Mouse (Mus musculus): ENCODE data around the gene Dnah5. TPM values are rescaled to one million over a fixed set of nuclear protein-coding genes. Genes with fewer than 3 reads are reported as not detected.

Gene Dnah5
- polyA plus RNA-seq, 1 experiment from 2014 or later: 0.20 TPM

DNA sequence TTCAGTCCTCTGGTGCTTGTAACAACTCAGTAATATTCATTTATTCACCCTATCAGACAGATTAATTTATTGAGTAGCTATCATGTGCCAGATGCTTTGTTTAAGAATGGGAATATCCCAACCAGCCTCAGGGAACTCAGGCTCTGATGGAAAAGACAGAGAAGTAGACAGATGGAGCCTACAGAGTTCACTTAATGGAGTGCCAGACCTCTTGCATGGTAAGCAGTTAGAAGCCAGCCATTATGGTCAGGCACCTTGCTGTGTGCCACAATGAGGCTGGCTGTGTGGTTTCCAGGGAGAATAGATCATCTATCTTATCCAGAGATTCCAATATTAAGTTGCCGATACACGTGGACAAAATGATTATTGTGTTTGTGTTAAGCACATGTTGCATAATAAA, 104.3 kb downstream of the Dnah5 start:
- H3K36me3 ChIP-seq: no peaks in the 10 kb centered on the region

GRCm38 (mm10) chr15:28310516-28310915, 107.0 kb downstream of the Dnah5 start:
- no peak overlapping the region for H3K4me2 ChIP-seq
- H3K27me3 ChIP-seq: no peaks in the 10 kb centered on the region
- H3K27ac ChIP-seq: no peak overlapping the region
- no peak for ATAC-seq (ENCODE audit: borderline replicate concordance, extremely low read depth, low FRiP score, low TSS enrichment)
- 58% methylated on average over 4 of the region's 4 CpGs for WGBS
- H3K9ac ChIP-seq: no peak overlapping the region
- H3K36me3 ChIP-seq: no peaks in the 10 kb centered on the region
- no peaks in the 10 kb centered on the region for H3K9me3 ChIP-seq
- H3K4me1 ChIP-seq: no peaks in the 10 kb centered on the region
- no peak overlapping the region for H3K4me3 ChIP-seq

More for the DNA sequence above, 104.3 kb downstream of the Dnah5 start:
- H3K4me3 ChIP-seq: no peak overlapping the region
- H3K9me3 ChIP-seq: no peaks in the 10 kb centered on the region
- H3K27ac ChIP-seq: no peak overlapping the region
- H3K4me1 ChIP-seq: no peaks in the 10 kb centered on the region
- H3K9ac ChIP-seq: no peak overlapping the region
- 82% methylated on average over 2 of the region's 2 CpGs for whole genome bisulfite sequencing
- no peaks in the 10 kb centered on the region for H3K27me3 ChIP-seq
- ATAC-seq (ENCODE audit: borderline replicate concordance, extremely low read depth, low FRiP score, low TSS enrichment): no peak
- H3K4me2 ChIP-seq: no peak overlapping the region

DNA sequence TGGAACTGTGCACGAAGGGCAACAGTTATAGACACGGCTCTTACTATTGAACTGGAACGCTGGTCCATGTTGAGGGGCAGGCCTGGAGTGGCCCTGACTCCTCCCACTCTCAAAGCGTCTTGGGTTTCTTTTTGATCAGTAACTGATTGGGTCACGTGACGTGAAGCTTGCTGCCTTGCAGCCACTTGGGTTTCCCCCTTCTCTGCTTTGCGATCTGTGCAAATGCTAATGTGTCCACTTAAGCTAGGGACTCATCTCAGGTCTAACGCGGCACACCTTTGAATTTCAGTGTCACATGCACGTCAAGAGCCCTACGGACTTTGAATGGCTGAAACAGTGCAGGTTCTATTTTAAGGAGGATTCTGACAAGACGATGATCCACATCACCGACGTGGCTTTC, 109.9 kb downstream of the Dnah5 start:
- no peak overlapping the region for H3K4me2 ChIP-seq
- H3K27me3 ChIP-seq: no peaks in the 10 kb centered on the region
- H3K9me3 ChIP-seq: no peaks in the 10 kb centered on the region
- no peak overlapping the region for H3K4me3 ChIP-seq
- no peak for ATAC-seq (ENCODE audit: borderline replicate concordance, extremely low read depth, low FRiP score, low TSS enrichment)
- H3K36me3 ChIP-seq: no peaks in the 10 kb centered on the region
- WGBS: 63% methylated on average over 14 of the region's 14 CpGs
- H3K27ac ChIP-seq: no peak overlapping the region
- no peaks in the 10 kb centered on the region for H3K4me1 ChIP-seq
- no peak overlapping the region for H3K9ac ChIP-seq

GRCm38 (mm10) chr15:28315812-28316528, 112.4 kb downstream of the Dnah5 start:
- Histone ChIP-seq H3K36me3 (no peaks in the 10 kb centered on the region), H3K27ac (no peak overlapping the region), H3K9ac (no peak overlapping the region), H3K9me3 (no peaks in the 10 kb centered on the region), H3K4me2 (no peak overlapping the region), H3K4me3 (no peak overlapping the region), H3K27me3 (no peaks in the 10 kb centered on the region), H3K4me1 (no peaks in the 10 kb centered on the region)
- no peak for ATAC-seq (ENCODE audit: borderline replicate concordance, extremely low read depth, low FRiP score, low TSS enrichment)
- WGBS: 23% methylated on average over 6 of the region's 6 CpGs

GRCm38 (mm10) chr15:28322533-28322932, 119.0 kb downstream of the Dnah5 start:
- 81% methylated on average over 7 of the region's 7 CpGs for WGBS
- no peak overlapping the region for H3K4me3 ChIP-seq
- no peaks in the 10 kb centered on the region for H3K9me3 ChIP-seq
- ATAC-seq (ENCODE audit: borderline replicate concordance, extremely low read depth, low FRiP score, low TSS enrichment): no peak
- no peaks in the 10 kb centered on the region for H3K27me3 ChIP-seq
- H3K4me1 ChIP-seq: no peaks in the 10 kb centered on the region
- H3K36me3 ChIP-seq: no peaks in the 10 kb centered on the region
- no peak overlapping the region for H3K27ac ChIP-seq
- no peak overlapping the region for H3K4me2 ChIP-seq
- no peak overlapping the region for H3K9ac ChIP-seq

- no peak overlapping the region for H3K9ac ChIP-seq
- no peak overlapping the region for H3K27ac ChIP-seq
- no peaks in the 10 kb centered on the region for H3K9me3 ChIP-seq
- no peaks in the 10 kb centered on the region for H3K4me1 ChIP-seq
- H3K4me3 ChIP-seq: no peak overlapping the region
- WGBS: 54% methylated on average over 7 of the region's 7 CpGs
- H3K27me3 ChIP-seq: no peaks in the 10 kb centered on the region
- H3K36me3 ChIP-seq: no peaks in the 10 kb centered on the region
- no peak overlapping the region for H3K4me2 ChIP-seq
- ATAC-seq (ENCODE audit: borderline replicate concordance, extremely low read depth, low FRiP score, low TSS enrichment): no peak
Observed at GRCm38 (mm10) chr15:28326985-28327384, 123.4 kb downstream of the Dnah5 start.

GRCm38 (mm10) chr15:28327441-28327840, 123.9 kb downstream of the Dnah5 start:
- 71% methylated on average over 9 of the region's 9 CpGs for WGBS
- Histone ChIP-seq H3K4me2 (no peak overlapping the region), H3K36me3 (no peaks in the 10 kb centered on the region), H3K4me1 (no peaks in the 10 kb centered on the region), H3K9me3 (no peaks in the 10 kb centered on the region), H3K9ac (no peak overlapping the region), H3K4me3 (no peak overlapping the region), H3K27me3 (no peaks in the 10 kb centered on the region), H3K27ac (no peak overlapping the region)
- ATAC-seq (ENCODE audit: borderline replicate concordance, extremely low read depth, low FRiP score, low TSS enrichment): no peak

DNA sequence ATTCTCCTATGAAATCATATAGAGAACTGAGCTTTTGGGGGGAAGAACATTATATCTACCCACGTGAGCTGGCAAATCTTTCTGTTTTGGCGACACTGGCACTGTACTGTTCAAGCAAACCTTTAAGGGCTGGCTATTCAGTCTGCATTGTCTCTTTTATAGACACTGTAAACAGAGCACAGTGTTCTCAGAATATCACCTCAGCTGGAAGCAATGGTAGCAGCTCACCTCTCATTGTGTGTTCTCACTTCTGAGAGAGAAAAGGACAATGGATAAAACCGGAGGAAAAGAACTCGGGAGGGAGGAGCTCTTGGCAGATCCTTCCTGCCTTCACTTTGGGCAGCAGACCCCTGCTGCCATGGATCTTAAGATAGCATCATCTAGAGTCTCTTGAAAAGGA, 137.6 kb downstream of the Dnah5 start:
- Histone ChIP-seq H3K27ac (no peak overlapping the region), H3K9me3 (no peaks in the 10 kb centered on the region), H3K36me3 (no peaks in the 10 kb centered on the region), H3K4me2 (no peak overlapping the region), H3K4me1 (no peaks in the 10 kb centered on the region), H3K9ac (no peak overlapping the region), H3K4me3 (no peak overlapping the region), H3K27me3 (no peaks in the 10 kb centered on the region)
- ATAC-seq (ENCODE audit: borderline replicate concordance, extremely low read depth, low FRiP score, low TSS enrichment): no peak
- 43% methylated on average over 4 of the region's 4 CpGs for WGBS

DNA sequence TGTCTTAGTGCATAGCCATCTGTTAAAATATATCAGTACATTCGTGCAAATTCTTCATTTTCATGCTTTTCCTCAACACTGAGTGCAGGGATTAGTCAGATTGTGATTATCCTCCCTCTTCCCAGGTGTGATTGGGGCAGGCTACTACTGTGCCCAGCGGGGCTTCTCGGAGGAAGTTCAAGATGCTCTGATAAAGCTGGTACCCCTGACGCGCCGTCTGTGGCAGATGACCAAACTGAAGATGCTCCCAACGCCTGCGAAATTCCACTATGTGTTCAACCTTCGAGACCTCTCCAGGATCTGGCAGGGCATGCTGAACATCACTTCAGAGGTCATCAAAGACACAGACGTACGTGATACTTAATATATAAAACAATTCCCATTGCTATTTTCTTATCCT, 164.0 kb downstream of the Dnah5 start:
- 73% methylated on average over 11 of the region's 11 CpGs for WGBS
- Histone ChIP-seq H3K27ac (no peak overlapping the region), H3K4me2 (no peak overlapping the region), H3K9ac (no peak overlapping the region), H3K36me3 (no peaks in the 10 kb centered on the region), H3K27me3 (no peaks in the 10 kb centered on the region), H3K4me1 (no peaks in the 10 kb centered on the region), H3K9me3 (no peaks in the 10 kb centered on the region), H3K4me3 (no peak overlapping the region)
- ATAC-seq (ENCODE audit: borderline replicate concordance, extremely low read depth, low FRiP score, low TSS enrichment): no peak

DNA sequence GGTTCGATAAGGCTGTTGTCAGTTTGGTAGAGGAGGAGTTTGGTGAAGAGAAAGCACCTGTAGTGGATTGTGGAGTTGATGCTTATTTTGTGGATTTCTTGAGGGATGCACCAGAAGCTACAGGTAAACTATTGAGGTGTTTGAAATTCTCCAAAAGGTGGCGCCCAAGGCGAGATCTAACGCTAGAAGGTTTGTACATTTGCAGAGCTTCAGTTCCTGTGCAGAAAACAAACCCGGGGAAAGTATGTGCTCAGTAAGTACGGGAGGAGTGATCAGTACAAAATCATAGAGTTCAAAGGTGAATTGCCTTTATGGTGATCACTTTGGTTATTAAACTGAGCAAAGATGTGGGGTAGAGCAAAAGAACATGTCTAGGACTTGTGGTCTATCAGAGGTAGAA, 166.9 kb downstream of the Dnah5 start:
- no peak for ATAC-seq (ENCODE audit: borderline replicate concordance, extremely low read depth, low FRiP score, low TSS enrichment)
- Histone ChIP-seq H3K27me3 (no peaks in the 10 kb centered on the region), H3K4me3 (no peak overlapping the region), H3K4me1 (no peaks in the 10 kb centered on the region), H3K9ac (no peak overlapping the region), H3K27ac (no peak overlapping the region), H3K4me2 (no peak overlapping the region), H3K9me3 (no peaks in the 10 kb centered on the region), H3K36me3 (no peaks in the 10 kb centered on the region)
- 84% methylated on average over 6 of the region's 6 CpGs for WGBS

- Histone ChIP-seq H3K36me3 (no peaks in the 10 kb centered on the region), H3K9ac (no peak overlapping the region), H3K27ac (no peak overlapping the region), H3K4me3 (no peak overlapping the region), H3K9me3 (no peaks in the 10 kb centered on the region), H3K4me1 (no peaks in the 10 kb centered on the region), H3K4me2 (no peak overlapping the region), H3K27me3 (no peaks in the 10 kb centered on the region)
- WGBS: 21% methylated on average over 2 of the region's 2 CpGs
- ATAC-seq (ENCODE audit: borderline replicate concordance, extremely low read depth, low FRiP score, low TSS enrichment): no peak
Observed at GRCm38 (mm10) chr15:28371506-28371905, 168.0 kb downstream of the Dnah5 start.

DNA sequence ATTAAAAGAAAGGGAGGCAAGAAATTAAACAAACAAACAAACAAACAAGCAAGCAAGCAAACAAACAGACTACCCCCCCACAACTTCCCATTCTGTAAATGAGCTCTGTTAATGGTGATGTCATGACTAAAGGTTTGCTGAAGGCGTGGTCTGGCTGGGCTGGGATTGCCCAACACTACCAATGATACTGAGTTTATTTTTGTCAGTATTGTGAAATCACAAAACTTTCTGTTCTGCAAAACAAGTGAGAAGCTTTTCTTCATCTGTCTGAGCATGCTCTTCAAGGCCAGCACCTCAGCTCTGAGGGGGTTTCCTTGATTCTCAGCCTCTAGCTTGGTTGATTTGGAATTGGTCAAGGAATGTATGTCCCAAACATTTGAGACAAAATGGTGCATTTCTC, 170.8 kb downstream of the Dnah5 start:
- Histone ChIP-seq H3K36me3 (no peaks in the 10 kb centered on the region), H3K4me3 (no peak overlapping the region), H3K4me1 (no peaks in the 10 kb centered on the region), H3K27ac (no peak overlapping the region), H3K27me3 (no peaks in the 10 kb centered on the region), H3K4me2 (no peak overlapping the region), H3K9ac (no peak overlapping the region), H3K9me3 (no peaks in the 10 kb centered on the region)
- no peak for ATAC-seq (ENCODE audit: borderline replicate concordance, extremely low read depth, low FRiP score, low TSS enrichment)
- WGBS: 82% methylated on average over 1 of the region's 1 CpGs

GRCm38 (mm10) chr15:28380909-28381308, 177.4 kb downstream of the Dnah5 start:
- no peak for ATAC-seq (ENCODE audit: borderline replicate concordance, extremely low read depth, low FRiP score, low TSS enrichment)
- Histone ChIP-seq H3K27ac (no peak overlapping the region), H3K36me3 (no peaks in the 10 kb centered on the region), H3K4me3 (no peak overlapping the region), H3K4me1 (no peaks in the 10 kb centered on the region), H3K9ac (no peak overlapping the region), H3K4me2 (no peak overlapping the region), H3K27me3 (no peaks in the 10 kb centered on the region), H3K9me3 (no peaks in the 10 kb centered on the region)
- 48% methylated on average over 3 of the region's 3 CpGs for WGBS
